Mouse (Mus musculus): ENCODE data around the gene Hhatl. TPM values are rescaled to one million over a fixed set of nuclear protein-coding genes. Genes with fewer than 3 reads are reported as not detected.
A peak's percentile ranks its signal among the peaks of the same experiment; 100 is the strongest.

Hhatl gene
- polyA plus RNA-seq, 1 experiment: not detected

DNA sequence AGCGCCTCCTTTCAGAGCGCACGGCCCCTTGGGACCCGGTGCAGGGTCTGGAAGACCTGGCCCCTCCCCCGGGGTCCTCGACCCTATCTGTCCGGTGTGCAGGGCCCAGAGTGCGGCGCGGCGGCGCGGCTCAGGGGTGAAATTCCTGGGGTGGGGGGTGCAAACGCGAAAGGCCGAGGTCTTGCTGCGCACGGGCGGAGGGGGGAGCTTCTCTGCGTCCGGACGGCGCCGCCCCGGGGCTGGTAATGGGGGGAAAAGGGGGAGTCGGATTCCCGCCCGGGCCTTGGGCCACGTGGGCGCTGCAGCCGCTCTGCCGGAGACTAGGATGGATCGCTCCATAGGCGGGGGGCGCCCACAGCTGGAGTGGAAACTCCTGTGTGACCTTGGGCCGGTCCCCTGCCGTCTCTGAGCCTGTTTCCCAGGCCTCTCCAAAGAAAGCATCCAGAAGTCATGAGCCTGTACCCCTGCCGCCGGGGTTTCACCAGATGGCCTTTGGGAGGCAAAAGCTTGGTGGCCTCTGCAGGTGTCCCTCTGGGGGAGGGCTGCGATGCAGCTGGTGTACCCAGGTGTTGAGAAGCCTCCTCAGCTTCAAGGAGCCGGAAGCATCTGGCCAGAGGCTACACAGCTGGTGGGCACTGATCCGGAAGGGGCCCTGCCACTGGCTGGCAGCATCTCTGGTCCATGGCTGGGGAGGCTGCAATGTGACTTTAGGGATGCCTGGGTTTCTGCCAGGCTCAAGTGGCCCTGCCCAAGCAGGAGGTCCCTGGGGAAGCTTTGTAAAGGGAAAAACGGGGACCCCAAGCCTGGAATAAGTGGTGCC lies 31.8 kb downstream of the Hhatl start:
- no peaks in the 10 kb centered on the region for H3K9me3 ChIP-seq (replicated peaks; ENCODE audit: control insufficient read depth, insufficient read depth, low read length, poor library complexity, severe bottlenecking)
- TF ChIP-seq EP300 (IDR thresholded peaks at IDR 0.05; ENCODE audit: insufficient read depth, low read depth, low read length) (no peak), CTCF (IDR thresholded peaks at IDR 0.05; ENCODE audit: low read depth, low read length) (no peak), POLR2A (IDR thresholded peaks at IDR 0.05; ENCODE audit: insufficient read depth, low read length) (no peak)
- no peaks in the 10 kb centered on the region; the same call in 1 of the 2 replicates for H3K36me3 ChIP-seq (ENCODE audit: control insufficient read depth, insufficient read depth, low read length, poor library complexity, severe bottlenecking)
- H3K4me1 ChIP-seq (ENCODE audit: control insufficient read depth, insufficient read depth, low read length): peaks cover 3% of the 10 kb centered on the region
- peak overlapping the region; percentile 76 for H3K4me3 ChIP-seq (ENCODE audit: low read depth, low read length)
- H3K9ac ChIP-seq (ENCODE audit: low read depth, poor library complexity, severe bottlenecking): peak overlapping the region; percentile 87
- no peaks in the 10 kb centered on the region for H3K27me3 ChIP-seq (ENCODE audit: control insufficient read depth, insufficient read depth, low read length, poor library complexity, severe bottlenecking)
- no peak overlapping the region for H3K27ac ChIP-seq (ENCODE audit: insufficient read depth, low read length)

DNA sequence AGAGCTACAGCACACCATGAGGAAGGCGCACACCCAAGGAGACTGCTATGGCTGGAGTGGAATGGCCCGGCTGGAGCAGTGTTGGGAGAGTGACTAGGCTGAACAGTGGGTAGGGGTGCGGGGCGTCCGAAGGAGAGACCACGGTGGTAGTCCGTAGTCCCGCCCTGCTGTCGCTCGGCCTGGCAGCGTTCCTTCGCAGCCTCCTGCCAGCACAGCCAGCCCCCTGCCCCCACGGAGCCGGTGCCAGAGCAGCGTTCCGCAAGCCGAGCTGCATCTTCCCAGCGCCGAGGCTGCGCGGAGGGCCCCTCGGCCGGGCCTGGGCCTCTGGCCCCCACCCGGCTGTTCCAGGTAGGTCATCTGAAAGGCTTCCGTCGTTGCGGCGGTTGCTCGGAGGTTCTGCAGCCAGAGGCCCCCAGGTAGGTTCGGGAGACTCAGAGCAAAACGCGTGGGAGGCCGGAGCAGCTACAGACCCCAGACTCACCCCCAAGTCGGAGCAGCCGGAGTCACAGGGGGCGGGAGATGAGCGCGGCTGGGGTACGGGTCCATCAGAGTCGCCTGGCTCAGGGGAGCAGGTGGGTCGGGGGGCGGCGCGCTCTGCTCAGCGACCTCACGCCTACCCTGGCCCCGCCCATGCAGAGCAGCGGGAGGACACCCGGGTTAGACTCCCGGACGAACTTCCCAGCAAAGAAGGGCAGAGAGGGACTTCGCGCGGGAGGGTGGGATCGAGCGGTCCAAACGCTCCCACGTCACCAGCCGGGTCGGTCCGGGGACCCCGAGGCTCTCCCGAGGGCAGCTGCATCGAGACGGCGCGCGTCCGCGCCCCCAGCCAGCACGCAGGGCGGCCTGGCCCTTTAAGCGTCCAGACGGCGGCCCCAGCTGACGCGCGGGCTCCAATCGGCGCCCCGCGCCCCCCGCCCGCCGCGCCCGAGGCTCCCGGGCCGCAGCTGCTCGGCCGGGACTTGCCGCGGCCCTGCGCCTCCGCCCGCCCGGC lies 32.9 kb downstream of the Hhatl start, which contains the start of gene Zfp651:
Gene Zfp651, plus strand, starts transcription at position 240 of the 991 bp plus-strand sequence.
- Histone ChIP-seq H3K4me3 (ENCODE audit: low read depth, low read length) (peak within 1 kb of the TSS; percentile 76), H3K27me3 (ENCODE audit: control insufficient read depth, insufficient read depth, low read length, poor library complexity, severe bottlenecking) (no peaks in the 10 kb centered on the region), H3K27ac (ENCODE audit: insufficient read depth, low read length) (no peak within 1 kb of the TSS), H3K36me3 (ENCODE audit: control insufficient read depth, insufficient read depth, low read length, poor library complexity, severe bottlenecking) (peaks cover 6% of the 10 kb centered on the region), H3K9me3 (replicated peaks; ENCODE audit: control insufficient read depth, insufficient read depth, low read length, poor library complexity, severe bottlenecking) (no peaks in the 10 kb centered on the region), H3K9ac (ENCODE audit: low read depth, poor library complexity, severe bottlenecking) (peak within 1 kb of the TSS; percentile 87), H3K4me1 (ENCODE audit: control insufficient read depth, insufficient read depth, low read length) (peaks cover 3% of the 10 kb centered on the region)
- no peak for TF ChIP-seq CTCF (IDR thresholded peaks at IDR 0.05; ENCODE audit: low read depth, low read length)

DNA sequence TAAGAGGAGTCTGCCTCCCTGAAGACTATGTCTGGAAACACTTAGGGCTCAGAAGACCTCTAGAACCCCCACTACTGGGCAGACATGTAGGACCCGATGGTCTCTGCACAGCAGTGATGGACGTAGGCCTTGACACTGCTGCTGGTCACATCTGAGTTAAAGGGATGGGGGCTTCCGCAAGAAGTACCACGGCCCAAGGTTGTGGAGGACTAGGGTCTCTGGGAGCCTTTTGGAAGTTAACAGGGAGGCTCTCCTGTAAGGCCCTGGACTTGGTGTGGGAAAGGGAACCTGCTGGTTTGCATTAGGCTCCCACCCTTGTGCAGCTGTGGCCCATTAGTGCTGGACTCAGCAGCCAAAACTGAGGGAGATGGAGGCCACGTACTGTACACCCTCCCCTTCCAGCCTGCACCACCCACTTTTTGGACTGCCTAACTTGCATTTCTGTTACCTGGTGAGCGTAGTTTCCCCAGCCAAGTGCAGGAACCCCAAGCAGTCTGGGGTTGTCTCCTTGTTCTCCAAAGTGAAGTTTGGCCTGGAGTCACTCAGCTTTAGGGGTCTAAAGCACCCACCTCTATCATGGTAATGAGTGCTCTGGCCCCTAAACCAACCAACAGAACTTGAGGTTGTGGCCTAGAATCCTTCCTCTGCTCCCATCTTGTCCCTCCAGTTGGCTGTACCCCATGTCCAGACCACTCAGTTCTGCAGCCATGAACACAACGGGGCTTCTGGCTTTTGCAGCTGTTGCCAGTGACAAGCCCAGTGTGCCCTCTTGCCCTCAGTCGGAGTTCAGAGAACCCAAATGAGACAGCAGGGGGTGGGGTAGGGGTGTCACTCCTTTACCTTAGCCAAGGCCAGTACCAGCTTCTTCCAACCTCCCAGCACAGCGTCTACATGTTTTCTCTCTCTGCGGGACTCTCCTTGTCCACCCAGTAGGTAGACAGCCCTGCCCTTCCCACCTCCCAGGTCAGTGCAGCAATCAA lies 34.2 kb downstream of the Hhatl start:
- Histone ChIP-seq H3K9ac (ENCODE audit: low read depth, poor library complexity, severe bottlenecking) (peak overlapping the region; percentile 87; the same call in 1 of the 2 replicates), H3K27me3 (ENCODE audit: control insufficient read depth, insufficient read depth, low read length, poor library complexity, severe bottlenecking) (no peaks in the 10 kb centered on the region), H3K27ac (ENCODE audit: insufficient read depth, low read length) (no peak overlapping the region), H3K4me1 (ENCODE audit: control insufficient read depth, insufficient read depth, low read length) (peaks cover 3% of the 10 kb centered on the region), H3K4me3 (ENCODE audit: low read depth, low read length) (peak overlapping the region; percentile 76), H3K9me3 (replicated peaks; ENCODE audit: control insufficient read depth, insufficient read depth, low read length, poor library complexity, severe bottlenecking) (no peaks in the 10 kb centered on the region), H3K36me3 (ENCODE audit: control insufficient read depth, insufficient read depth, low read length, poor library complexity, severe bottlenecking) (peaks cover 10% of the 10 kb centered on the region)
- no peak for TF ChIP-seq CTCF (IDR thresholded peaks at IDR 0.05; ENCODE audit: low read depth, low read length)
- TF ChIP-seq EP300 (IDR thresholded peaks at IDR 0.05; ENCODE audit: insufficient read depth, low read depth, low read length): no peak
- no peak for TF ChIP-seq POLR2A (IDR thresholded peaks at IDR 0.05; ENCODE audit: insufficient read depth, low read length)

DNA sequence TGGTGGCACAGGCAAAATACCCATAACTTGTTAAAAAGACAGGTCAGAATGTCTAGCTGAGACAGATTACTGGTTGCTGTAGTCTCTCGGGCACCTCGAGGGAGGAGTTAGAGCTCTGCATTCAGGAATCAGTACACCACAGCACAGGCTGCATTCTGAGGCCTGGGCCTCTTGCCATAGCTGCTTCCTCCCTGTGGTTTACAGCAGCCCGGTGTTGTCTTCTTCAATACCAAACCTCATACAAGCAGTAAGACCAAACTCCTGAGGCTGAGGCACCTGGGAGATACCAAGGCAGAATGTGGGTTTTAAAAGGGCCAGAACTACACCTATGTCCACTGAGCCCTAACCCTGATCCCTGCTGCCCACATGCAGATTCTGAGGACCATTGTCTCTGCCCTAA lies 34.9 kb downstream of the Hhatl start:
- no peak overlapping the region for H3K4me3 ChIP-seq (ENCODE audit: low read depth, low read length)
- H3K9me3 ChIP-seq (replicated peaks; ENCODE audit: control insufficient read depth, insufficient read depth, low read length, poor library complexity, severe bottlenecking): no peaks in the 10 kb centered on the region
- peaks cover 15% of the 10 kb centered on the region for H3K36me3 ChIP-seq (ENCODE audit: control insufficient read depth, insufficient read depth, low read length, poor library complexity, severe bottlenecking)
- peaks cover 3% of the 10 kb centered on the region for H3K4me1 ChIP-seq (ENCODE audit: control insufficient read depth, insufficient read depth, low read length)
- no peak overlapping the region for H3K9ac ChIP-seq (ENCODE audit: low read depth, poor library complexity, severe bottlenecking)
- no peak overlapping the region for H3K27ac ChIP-seq (ENCODE audit: insufficient read depth, low read length)
- no peaks in the 10 kb centered on the region for H3K27me3 ChIP-seq (ENCODE audit: control insufficient read depth, insufficient read depth, low read length, poor library complexity, severe bottlenecking)
- no peak for TF ChIP-seq CTCF (IDR thresholded peaks at IDR 0.05; ENCODE audit: low read depth, low read length)
- no peak for TF ChIP-seq EP300 (IDR thresholded peaks at IDR 0.05; ENCODE audit: insufficient read depth, low read depth, low read length)
- TF ChIP-seq POLR2A (IDR thresholded peaks at IDR 0.05; ENCODE audit: insufficient read depth, low read length): no peak

GRCm38 (mm10) chr9:121756785-121757184 lies 35.5 kb downstream of the Hhatl start:
- peaks cover 3% of the 10 kb centered on the region for H3K4me1 ChIP-seq (ENCODE audit: control insufficient read depth, insufficient read depth, low read length)
- TF ChIP-seq EP300 (IDR thresholded peaks at IDR 0.05; ENCODE audit: insufficient read depth, low read depth, low read length) (no peak), POLR2A (IDR thresholded peaks at IDR 0.05; ENCODE audit: insufficient read depth, low read length) (no peak), CTCF (IDR thresholded peaks at IDR 0.05; ENCODE audit: low read depth, low read length) (no peak)

More at GRCm38 (mm10) chr9:121756785-121757184, 35.5 kb downstream of the Hhatl start:
- Histone ChIP-seq H3K4me3 (ENCODE audit: low read depth, low read length) (no peak overlapping the region), H3K9ac (ENCODE audit: low read depth, poor library complexity, severe bottlenecking) (no peak overlapping the region), H3K36me3 (ENCODE audit: control insufficient read depth, insufficient read depth, low read length, poor library complexity, severe bottlenecking) (peaks cover 21% of the 10 kb centered on the region), H3K27me3 (ENCODE audit: control insufficient read depth, insufficient read depth, low read length, poor library complexity, severe bottlenecking) (no peaks in the 10 kb centered on the region), H3K9me3 (replicated peaks; ENCODE audit: control insufficient read depth, insufficient read depth, low read length, poor library complexity, severe bottlenecking) (no peaks in the 10 kb centered on the region), H3K27ac (ENCODE audit: insufficient read depth, low read length) (no peak overlapping the region)
